ENCODE assay signal across 31 mouse cellular contexts in the genomic region with DNA sequence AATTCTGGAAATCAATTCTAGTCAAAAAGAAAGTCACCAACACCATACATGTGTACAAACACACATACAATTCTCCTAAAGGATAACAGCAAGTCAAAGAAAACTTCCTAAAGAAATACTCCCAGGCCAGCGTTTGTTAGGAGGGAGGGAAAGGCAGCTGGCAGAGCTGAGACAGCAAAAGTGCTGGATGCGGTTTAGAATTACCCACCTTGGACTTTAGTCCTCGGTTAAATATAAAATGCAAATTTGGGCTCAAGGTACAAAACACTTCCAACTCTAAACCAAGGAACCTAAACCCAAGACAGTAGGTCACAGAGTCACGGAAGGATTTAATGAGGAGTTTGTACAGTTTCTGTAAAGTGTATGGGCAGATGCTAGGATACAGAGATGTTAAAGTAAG. TPM values are rescaled to one million over a fixed set of nuclear protein-coding genes. Genes with fewer than 3 reads are reported as not detected.
A peak's percentile ranks its signal among the peaks of the same experiment; 100 is the strongest.
DNase-seq lines count a peak whose midpoint lies in the region; ATAC-seq and TF ChIP-seq lines count a peak whose summit lies in the region.
"Had no signal": no experiment of that assay in that cellular context is flagged by ENCODE, and none has a peak within 500 bp of the region (broad histone marks: within the 10 kb centered on the region; RNA-seq: fewer than 3 reads in every experiment).

No protein-coding gene starts in this region.

- TF ChIP-seq POLR2A in liver, adult 2 months (IDR thresholded peaks at IDR 0.05; ENCODE audit: extremely low read depth, insufficient read depth, low read length) = no peak

- no peaks in the 10 kb centered on the region for H3K27me3 ChIP-seq in liver, adult 2 months (ENCODE audit: control insufficient read depth, insufficient read depth, low read length)
- no peaks in the 10 kb centered on the region for H3K27me3 ChIP-seq in liver, embryonic 11.5 days (replicated peaks; ENCODE audit: control insufficient read depth, insufficient read depth, low read length)
- H3K27me3 ChIP-seq in intestine, embryonic 16.5 days (replicated peaks; ENCODE audit: control insufficient read depth, insufficient read depth, low read length) = no peaks in the 10 kb centered on the region
- H3K27me3 ChIP-seq in kidney, embryonic 14.5 days (ENCODE audit: control insufficient read depth, insufficient read depth, low read length) = no peaks in the 10 kb centered on the region
- H3K27me3 ChIP-seq: embryonic facial prominence, embryonic 13.5 days; heart, embryonic 13.5 days; limb, embryonic 15.5 days had no signal

- peaks cover 9% of the 10 kb centered on the region; the same call in 1 of the 2 replicates for H3K4me1 ChIP-seq in liver, adult 2 months (ENCODE audit: control insufficient read depth, insufficient read depth, low read length)
- peaks cover 17% of the 10 kb centered on the region for H3K4me1 ChIP-seq in liver, embryonic 11.5 days (replicated peaks; ENCODE audit: control insufficient read depth, insufficient read depth, low read length)
- peaks cover 12% of the 10 kb centered on the region for H3K4me1 ChIP-seq in intestine, embryonic 16.5 days (ENCODE audit: control insufficient read depth, insufficient read depth, low read length)
- H3K4me1 ChIP-seq in kidney, embryonic 14.5 days (ENCODE audit: control insufficient read depth, insufficient read depth, low read length) = peaks cover 24% of the 10 kb centered on the region

- no peak for ATAC-seq in liver, embryonic 11.5 days (replicated peaks; ENCODE audit: low FRiP score)
- peak; percentile 19 for ATAC-seq in intestine, embryonic 16.5 days
- ATAC-seq in kidney, embryonic 14.5 days (ENCODE audit: low FRiP score, low TSS enrichment) = no peak
- ATAC-seq: forebrain, postnatal 0 days; hindbrain, embryonic 16.5 days had no signal

- H3K4me3 ChIP-seq in liver, adult 2 months (ENCODE audit: insufficient read depth, low read depth, low read length) = no peak overlapping the region
- H3K4me3 ChIP-seq in liver, embryonic 11.5 days (ENCODE audit: low read depth, low read length) = no peak overlapping the region
- H3K4me3 ChIP-seq in intestine, embryonic 16.5 days (ENCODE audit: low read length) = no peak overlapping the region
- H3K4me3 ChIP-seq in kidney, embryonic 14.5 days (ENCODE audit: low read length) = no peak overlapping the region
- H3K4me3 ChIP-seq: layer of hippocampus, adult 2 months had no signal

- no peak overlapping the region for H3K4me2 ChIP-seq in liver, embryonic 11.5 days
- H3K4me2 ChIP-seq in intestine, embryonic 16.5 days (ENCODE audit: low read depth, low read length) = 0 out of 2 replicates have a peak overlapping the region, but pooled peaks have one; percentile 30
- H3K4me2 ChIP-seq in kidney, embryonic 14.5 days (replicated peaks; ENCODE audit: low read depth, low read length) = no peak overlapping the region; the same call in 1 of the 2 replicates

- WGBS in liver, adult 2 months = 28% methylated on average over 4 of the region's 4 CpGs
- whole genome bisulfite sequencing in liver, embryonic 11.5 days = 77% methylated on average over 4 of the region's 4 CpGs
- WGBS in intestine, embryonic 16.5 days = 60% methylated on average over 4 of the region's 4 CpGs
- WGBS in kidney, embryonic 14.5 days = 73% methylated on average over 4 of the region's 4 CpGs
- 41% methylated on average over 4 of the region's 4 CpGs for WGBS in large intestine, adult 2 months

- intact Hi-C loops in heart, postnatal 25 days (cut with DNase I) = loop anchor here (2.0 kb wide), 1 partner anchor 53 kb away; no protein-coding TSS in a partner anchor

- no peak for TF ChIP-seq CTCF in liver, adult 2 months (IDR thresholded peaks at IDR 0.05; ENCODE audit: low read depth, low read length)

- H3K9ac ChIP-seq in liver, adult 2 months (ENCODE audit: low read depth, low read length) = no peak overlapping the region
- H3K9ac ChIP-seq in liver, embryonic 11.5 days (ENCODE audit: low read depth, low read length) = no peak overlapping the region
- H3K9ac ChIP-seq in intestine, embryonic 16.5 days (ENCODE audit: low read depth, low read length) = no peak overlapping the region
- H3K9ac ChIP-seq in kidney, embryonic 14.5 days (ENCODE audit: low read depth, low read length) = peak overlapping the region; percentile 31; the same call in 1 of the 2 replicates
- H3K9ac ChIP-seq: limb, embryonic 15.5 days had no signal

- peak; percentile 24 for DNase-seq in liver, adult 2 months (ENCODE audit: extremely low read depth, low read depth, low spot score)
- DNase-seq in liver, embryonic 11.5 days (ENCODE audit: low spot score) = no peak
- peak; percentile 39 for DNase-seq in large intestine, adult 2 months (ENCODE audit: low read depth, low spot score)
- DNase-seq in layer of hippocampus, postnatal 10 days (ENCODE audit: low spot score in 2 of 2) = no peak
- no peak for DNase-seq in heart, adult 8-10 months (ENCODE audit: low spot score)
- DNase-seq in heart, postnatal 25 days (ENCODE audit: low spot score) = no peak
- DNase-seq: adrenal gland, postnatal 36 days; cerebellum, adult 11-12 months; cerebellum, postnatal 14 days; forebrain, postnatal 0 days; heart, adult 11 months; heart, postnatal 36 days; right cerebral cortex, postnatal 25 days; thymus, postnatal 14 days had no signal

- H3K9me3 ChIP-seq in liver, embryonic 11.5 days (ENCODE audit: control insufficient read depth, low read length) = no peaks in the 10 kb centered on the region
- H3K9me3 ChIP-seq in intestine, embryonic 16.5 days (ENCODE audit: control insufficient read depth, low read length) = no peaks in the 10 kb centered on the region
- H3K9me3 ChIP-seq in kidney, embryonic 14.5 days (ENCODE audit: control insufficient read depth, low read length) = no peaks in the 10 kb centered on the region
- H3K9me3 ChIP-seq: embryonic facial prominence, embryonic 13.5 days; heart, embryonic 13.5 days; limb, embryonic 15.5 days; midbrain, embryonic 10.5 days had no signal

- peaks cover 6% of the 10 kb centered on the region; the same call in 1 of the 2 replicates for H3K36me3 ChIP-seq in liver, adult 2 months (ENCODE audit: control insufficient read depth, insufficient read depth, low read length)
- H3K36me3 ChIP-seq in liver, embryonic 11.5 days (ENCODE audit: control insufficient read depth, insufficient read depth, low read length) = no peaks in the 10 kb centered on the region; the same call in 1 of the 2 replicates
- H3K36me3 ChIP-seq in intestine, embryonic 16.5 days (ENCODE audit: control insufficient read depth, insufficient read depth, low read length) = 0 out of 2 replicates have a peak, but pooled peaks cover 2% of the 10 kb centered on the region
- H3K36me3 ChIP-seq in kidney, embryonic 14.5 days (ENCODE audit: control insufficient read depth, insufficient read depth, low read length) = peaks cover 8% of the 10 kb centered on the region

- H3K27ac ChIP-seq in liver, adult 2 months (replicated peaks; ENCODE audit: insufficient read depth, low read depth, low read length) = no peak overlapping the region
- no peak overlapping the region for H3K27ac ChIP-seq in liver, embryonic 11.5 days (ENCODE audit: low read depth, low read length)
- H3K27ac ChIP-seq in intestine, embryonic 16.5 days (ENCODE audit: low read length) = peak overlapping the region; percentile 72; the same call in 1 of the 2 replicates
- no peak overlapping the region for H3K27ac ChIP-seq in kidney, embryonic 14.5 days (ENCODE audit: low read depth, low read length)
- H3K27ac ChIP-seq: embryonic facial prominence, embryonic 13.5 days; heart, embryonic 13.5 days; layer of hippocampus, adult 2 months; limb, embryonic 15.5 days; macrophage; midbrain, embryonic 10.5 days had no signal

- peaks cover 16% of the 10 kb centered on the region for H3K79me2 ChIP-seq in liver, adult 2 months (ENCODE audit: control insufficient read depth, insufficient read depth, low read length)

RNA-seq across cellular contexts. Expression of gene Hps5, which starts 2.0 kb away (rescaled TPM):
- 11.3 and 11.8 TPM in 2 replicates for total RNA-seq in liver, adult 2 months (2014; rRNA removed)
- polyA plus RNA-seq in liver, adult 2 months (2012; rRNA removed) = 7.3 and 9.0 TPM in 2 replicates
- 15.5 and 16.7 TPM in 2 replicates for polyA plus RNA-seq in liver, embryonic 11.5 days (2014; fragmentation: Nextera tagmentation; extraction: Ambion mirVana)
- polyA plus RNA-seq in intestine, embryonic 16.5 days (2015; fragmentation: Nextera tagmentation; extraction: Ambion mirVana) = 27.2 and 31.2 TPM in 2 replicates
- 11.1 and 25.6 TPM in 2 replicates for polyA plus RNA-seq in kidney, embryonic 14.5 days (2014; fragmentation: Nextera tagmentation; extraction: Ambion mirVana)
- 27.6 and 33.9 TPM in 2 replicates for polyA plus RNA-seq in large intestine, adult 2 months (2012; rRNA removed)
- total RNA-seq in layer of hippocampus, postnatal 10 days (2021) = 10 to 100 TPM; 15.4 to 21.7 TPM
- total RNA-seq in heart, adult 8-10 months (2022) = 10 to 100 TPM in 1 of 4 experiments, 1 to 10 TPM in 3; 8.0 to 10.3 (median 9.4) TPM
- total RNA-seq in heart, postnatal 25 days (2021) = 10 to 100 TPM in 1 of 2 experiments, 1 to 10 TPM in 1; 8.6 to 10.5 TPM

RNA-seq across cellular contexts. Expression of gene Gtf2h1, which starts 2.0 kb away (rescaled TPM):
- 30.9 and 33.2 TPM in 2 replicates for total RNA-seq in liver, adult 2 months (2014; rRNA removed)
- 6.3 and 6.7 TPM in 2 replicates for polyA plus RNA-seq in liver, adult 2 months (2012; rRNA removed)
- 83.6 and 95.7 TPM in 2 replicates for polyA plus RNA-seq in liver, embryonic 11.5 days (2014; fragmentation: Nextera tagmentation; extraction: Ambion mirVana)
- 78.5 and 80.1 TPM in 2 replicates for polyA plus RNA-seq in intestine, embryonic 16.5 days (2015; fragmentation: Nextera tagmentation; extraction: Ambion mirVana)
- polyA plus RNA-seq in kidney, embryonic 14.5 days (2014; fragmentation: Nextera tagmentation; extraction: Ambion mirVana) = 37.0 and 43.2 TPM in 2 replicates
- polyA plus RNA-seq in large intestine, adult 2 months (2012; rRNA removed) = 6.9 and 10.2 TPM in 2 replicates
- 10 to 100 TPM; 32.9 to 38.1 TPM for total RNA-seq in layer of hippocampus, postnatal 10 days (2021)
- total RNA-seq in heart, adult 8-10 months (2022) = 10 to 100 TPM; 13.7 to 18.5 (median 15.9) TPM
- 10 to 100 TPM; 15.7 to 16.9 TPM for total RNA-seq in heart, postnatal 25 days (2021)

RNA-seq across cellular contexts. Expression of gene Saa2, which starts 42.3 kb away (rescaled TPM):
- total RNA-seq in liver, adult 2 months (2014; rRNA removed) = 16.0 and 25.5 TPM in 2 replicates
- 12.5 and 13.3 TPM in 2 replicates for polyA plus RNA-seq in liver, adult 2 months (2012; rRNA removed)
- 1.2 TPM in 1 of 2 replicates, not detected in the other for polyA plus RNA-seq in liver, embryonic 11.5 days (2014; fragmentation: Nextera tagmentation; extraction: Ambion mirVana)
- 0.18 TPM in 1 of 2 replicates, not detected in the other for polyA plus RNA-seq in intestine, embryonic 16.5 days (2015; fragmentation: Nextera tagmentation; extraction: Ambion mirVana)
- polyA plus RNA-seq in kidney, embryonic 14.5 days (2014; fragmentation: Nextera tagmentation; extraction: Ambion mirVana) = 0.74 TPM in 1 of 2 replicates, not detected in the other
- 0.34 and 13.7 TPM in 2 replicates for polyA plus RNA-seq in large intestine, adult 2 months (2012; rRNA removed)
- total RNA-seq in layer of hippocampus, postnatal 10 days (2021) = not detected
- total RNA-seq in heart, adult 8-10 months (2022) = not detected
- not detected for total RNA-seq in heart, postnatal 25 days (2021)
- total RNA-seq: forebrain, postnatal 0 days; gastrocnemius, adult 8-10 months; heart, postnatal 36 days; layer of hippocampus, adult 2 months; left cerebral cortex, adult 18-20 months; left cerebral cortex, postnatal 36 days; monocyte, adult 5-6 weeks had no signal
- polyA plus RNA-seq: embryonic facial prominence, embryonic 13.5 days; forebrain, postnatal 0 days; heart, embryonic 13.5 days; lung, embryonic 16.5 days; macrophage; neural tube, embryonic 14.5 days; stomach, embryonic 16.5 days had no signal

RNA-seq across cellular contexts. Expression of gene Ldha, which starts 47.4 kb away (rescaled TPM):
- 442 and 520 TPM in 2 replicates for total RNA-seq in liver, adult 2 months (2014; rRNA removed)
- polyA plus RNA-seq in liver, adult 2 months (2012; rRNA removed) = 594 and 718 TPM in 2 replicates
- 3,525 and 3,814 TPM in 2 replicates for polyA plus RNA-seq in liver, embryonic 11.5 days (2014; fragmentation: Nextera tagmentation; extraction: Ambion mirVana)
- polyA plus RNA-seq in intestine, embryonic 16.5 days (2015; fragmentation: Nextera tagmentation; extraction: Ambion mirVana) = 3,052 and 3,173 TPM in 2 replicates
- 1,311 and 1,396 TPM in 2 replicates for polyA plus RNA-seq in kidney, embryonic 14.5 days (2014; fragmentation: Nextera tagmentation; extraction: Ambion mirVana)
- polyA plus RNA-seq in large intestine, adult 2 months (2012; rRNA removed) = 1,305 and 1,564 TPM in 2 replicates
- 100 to 1,000 TPM; 430 to 445 TPM for total RNA-seq in layer of hippocampus, postnatal 10 days (2021)
- 100 to 1,000 TPM; 719 to 878 (median 816) TPM for total RNA-seq in heart, adult 8-10 months (2022)
- 100 to 1,000 TPM; 799 to 856 TPM for total RNA-seq in heart, postnatal 25 days (2021)

RNA-seq across cellular contexts. Expression of gene Saa1, which starts 51.1 kb away (rescaled TPM):
- 18.9 and 23.7 TPM in 2 replicates for total RNA-seq in liver, adult 2 months (2014; rRNA removed)
- polyA plus RNA-seq in liver, adult 2 months (2012; rRNA removed) = 22.0 and 30.0 TPM in 2 replicates
- polyA plus RNA-seq in liver, embryonic 11.5 days (2014; fragmentation: Nextera tagmentation; extraction: Ambion mirVana) = 0.90 and 1.1 TPM in 2 replicates
- 0.28 and 0.34 TPM in 2 replicates for polyA plus RNA-seq in intestine, embryonic 16.5 days (2015; fragmentation: Nextera tagmentation; extraction: Ambion mirVana)
- 2.3 and 2.6 TPM in 2 replicates for polyA plus RNA-seq in kidney, embryonic 14.5 days (2014; fragmentation: Nextera tagmentation; extraction: Ambion mirVana)
- 4.3 and 434 TPM in 2 replicates for polyA plus RNA-seq in large intestine, adult 2 months (2012; rRNA removed)
- not detected for total RNA-seq in layer of hippocampus, postnatal 10 days (2021)
- not detected for total RNA-seq in heart, adult 8-10 months (2022)
- total RNA-seq in heart, postnatal 25 days (2021) = not detected
- total RNA-seq: forebrain, postnatal 0 days; gastrocnemius, adult 8-10 months; heart, postnatal 36 days; layer of hippocampus, adult 2 months; left cerebral cortex, adult 18-20 months; left cerebral cortex, postnatal 36 days; monocyte, adult 5-6 weeks had no signal
- polyA plus RNA-seq: C2C12; embryonic facial prominence, embryonic 13.5 days; heart, embryonic 13.5 days; macrophage; neural tube, embryonic 14.5 days had no signal

Comparison
In these comparisons a context has a peak if more than half of its experiments do, and no peak if none do; other contexts are left out.
1. DNase-seq: peak in liver, adult 2 months (single experiment) and large intestine, adult 2 months (single experiment); none in liver, embryonic 11.5 days (single experiment), layer of hippocampus, postnatal 10 days (0 of 2), heart, adult 8-10 months (single experiment) and heart, postnatal 25 days (single experiment).